Mouse (Mus musculus): ENCODE results near the gene Hist1h2an. TPM values are rescaled to one million over a fixed set of nuclear protein-coding genes. Genes with fewer than 3 reads are reported as not detected.

The Hist1h2an gene
- polyA plus RNA-seq (2017; shearing (Covaris generic)) = not detected

GRCm38 (mm10) chr13:21786899-21787629 lies at the start of gene Hist1h2an, which contains the start of gene Hist1h2bp:
Hist1h2an (minus strand) TSS chr13:21787218.
Hist1h2bp (plus strand) TSS chr13:21787461.

GRCm38 (mm10) chr13:21833461-21833860 lies 46.4 kb upstream of the Hist1h2an start, which contains the start of the genes Hist1h2ap and Hist1h2br:
Hist1h2ap (minus strand) TSS chr13:21833507.
Hist1h2br (plus strand) TSS chr13:21833743.

GRCm38 (mm10) chr13:21831418-21832394 lies 44.7 kb upstream of the Hist1h2an start, which contains the start of gene Hist1h4n:
Hist1h4n (minus strand) TSS chr13:21832196.

GRCm38 (mm10) chr13:21811539-21811938 lies 24.5 kb upstream of the Hist1h2an start, which contains the start of gene Hist1h4m:
Hist1h4m (plus strand) TSS chr13:21811746.

GRCm38 (mm10) chr13:21810073-21810472 lies 23.1 kb upstream of the Hist1h2an start, which contains the start of the genes Hist1h2bq and Hist1h2ao:
Hist1h2bq (minus strand) TSS chr13:21810197.
Hist1h2ao (plus strand) TSS chr13:21810465.

GRCm38 (mm10) chr13:21783255-21783617 lies 3.8 kb downstream of the Hist1h2an start, which contains the start of gene Hist1h3i:
Hist1h3i (minus strand) TSS chr13:21783370.

GRCm38 (mm10) chr13:21779767-21780731 lies 7.0 kb downstream of the Hist1h2an start, which contains the start of gene Hist1h1b:
Hist1h1b (minus strand) TSS chr13:21780625.

GRCm38 (mm10) chr13:21753524-21754285 lies 33.3 kb downstream of the Hist1h2an start, which contains the start of the genes Hist1h2ak and Hist1h2bn:
Hist1h2ak (minus strand) TSS chr13:21753827.
Hist1h2bn (plus strand) TSS chr13:21754123.

GRCm38 (mm10) chr13:21750159-21751017 lies 36.6 kb downstream of the Hist1h2an start, which contains the start of gene Hist1h4k:
Hist1h4k (minus strand) TSS chr13:21750505.

Other genes with a start within 250 kb of the Hist1h2an start
- gene Olfr1366, start 244.4 kb downstream of the Hist1h2an start, polyA plus RNA-seq (2017; shearing (Covaris generic)) = not detected
- 0.20 TPM for gene Olfr1535, start 227.3 kb downstream of the Hist1h2an start, polyA plus RNA-seq (2017; shearing (Covaris generic))
- gene Olfr1364, start 205.5 kb downstream of the Hist1h2an start, polyA plus RNA-seq (2017; shearing (Covaris generic)) = not detected
- gene Olfr1362, start 173.2 kb downstream of the Hist1h2an start, polyA plus RNA-seq (2017; shearing (Covaris generic)) = not detected
- gene Olfr11, start 144.7 kb downstream of the Hist1h2an start, polyA plus RNA-seq (2017; shearing (Covaris generic)) = not detected
- gene Olfr1361, start 123.8 kb downstream of the Hist1h2an start, polyA plus RNA-seq (2017; shearing (Covaris generic)) = not detected
- gene Olfr1360, start 109.8 kb downstream of the Hist1h2an start, polyA plus RNA-seq (2017; shearing (Covaris generic)) = not detected
- not detected for gene Olfr1359, start 89.1 kb downstream of the Hist1h2an start, polyA plus RNA-seq (2017; shearing (Covaris generic))
- not detected for gene Hist1h2bl, start 71.1 kb downstream of the Hist1h2an start, polyA plus RNA-seq (2017; shearing (Covaris generic))
- gene Hist1h2ai, start 70.8 kb downstream of the Hist1h2an start, polyA plus RNA-seq (2017; shearing (Covaris generic)) = not detected
- not detected for gene Hist1h3h, start 69.6 kb downstream of the Hist1h2an start, polyA plus RNA-seq (2017; shearing (Covaris generic))
- gene Hist1h2bm, start 65.2 kb downstream of the Hist1h2an start, polyA plus RNA-seq (2017; shearing (Covaris generic)) = 0.82 TPM
- gene Hist1h4j, start 52.2 kb downstream of the Hist1h2an start, polyA plus RNA-seq (2017; shearing (Covaris generic)) = not detected
- 22.8 TPM for gene Hist1h4k, start 36.7 kb downstream of the Hist1h2an start, polyA plus RNA-seq (2017; shearing (Covaris generic))
- gene Hist1h2ak, start 33.4 kb downstream of the Hist1h2an start, polyA plus RNA-seq (2017; shearing (Covaris generic)) = 3.0 TPM
- 2.1 TPM for gene Hist1h2bn, start 33.1 kb downstream of the Hist1h2an start, polyA plus RNA-seq (2017; shearing (Covaris generic))
- gene Hist1h1b, start 6.6 kb downstream of the Hist1h2an start, polyA plus RNA-seq (2017; shearing (Covaris generic)) = 4.3 TPM
- gene Hist1h3i, start 3.8 kb downstream of the Hist1h2an start, polyA plus RNA-seq (2017; shearing (Covaris generic)) = 1.6 TPM
- gene Hist1h2bp, start 243 bp upstream of the Hist1h2an start, polyA plus RNA-seq (2017; shearing (Covaris generic)) = not detected
- gene Hist1h2bq, start 23.0 kb upstream of the Hist1h2an start, polyA plus RNA-seq (2017; shearing (Covaris generic)) = 6.5 TPM
- gene Hist1h2ao, start 23.2 kb upstream of the Hist1h2an start, polyA plus RNA-seq (2017; shearing (Covaris generic)) = not detected
- gene Hist1h4m, start 24.5 kb upstream of the Hist1h2an start, polyA plus RNA-seq (2017; shearing (Covaris generic)) = 42.3 TPM
- 3.8 TPM for gene Hist1h4n, start 45.0 kb upstream of the Hist1h2an start, polyA plus RNA-seq (2017; shearing (Covaris generic))
- gene Hist1h2ap, start 46.3 kb upstream of the Hist1h2an start, polyA plus RNA-seq (2017; shearing (Covaris generic)) = 104 TPM
- 6.7 TPM for gene Hist1h2br, start 46.5 kb upstream of the Hist1h2an start, polyA plus RNA-seq (2017; shearing (Covaris generic))
- 0.24 TPM for gene Zfp184, start 157.9 kb upstream of the Hist1h2an start, polyA plus RNA-seq (2017; shearing (Covaris generic))
- not detected for gene Pom121l2, start 194.0 kb upstream of the Hist1h2an start, polyA plus RNA-seq (2017; shearing (Covaris generic))
- 0.20 TPM for gene Prss16, start 222.5 kb upstream of the Hist1h2an start, polyA plus RNA-seq (2017; shearing (Covaris generic))
- not detected for gene Hist1h2ah, start 248.3 kb upstream of the Hist1h2an start, polyA plus RNA-seq (2017; shearing (Covaris generic))
- gene Hist1h2bk, start 248.7 kb upstream of the Hist1h2an start, polyA plus RNA-seq (2017; shearing (Covaris generic)) = not detected